Mouse (Mus musculus) adrenal gland, adult 8-10 months (tissue): ENCODE data around the gene Ttc39a. TPM values are rescaled to one million over a fixed set of nuclear protein-coding genes. Genes with fewer than 3 reads are reported as not detected.

Experiments used
- DNase-seq: peaks from one replicate; pipeline ENCODE4 v3.0.0; 2022
- total RNA-seq, 4 experiments: library from RNA; stranded (reverse); gene quantifications; 2 replicates each; pipeline ENCODE4 v1.2.4; 2022

Gene Ttc39a
- total RNA-seq, 4 experiments from 2014 or later = 4.6 to 18.6 (median 13.4) TPM

- no peak for DNase-seq
Observed at GRCm38 (mm10) chr4:109421608-109422007, 15.2 kb downstream of the Ttc39a start.

- DNase-seq = no peak
Observed at GRCm38 (mm10) chr4:109422436-109422835, 16.0 kb downstream of the Ttc39a start.

GRCm38 (mm10) chr4:109423438-109423837 is 17.0 kb downstream of the Ttc39a start:
- no peak for DNase-seq

- DNase-seq = no peak
Observed at GRCm38 (mm10) chr4:109427058-109427457, 20.6 kb downstream of the Ttc39a start.

- no peak for DNase-seq
Observed at GRCm38 (mm10) chr4:109430250-109430649, 23.8 kb downstream of the Ttc39a start.

GRCm38 (mm10) chr4:109430854-109431253 is 24.4 kb downstream of the Ttc39a start:
- peak; percentile 34 for DNase-seq

GRCm38 (mm10) chr4:109432668-109433375 is 26.4 kb downstream of the Ttc39a start:
- DNase-seq = no peak

GRCm38 (mm10) chr4:109433641-109434040 is 27.2 kb downstream of the Ttc39a start:
- peak; percentile 84 for DNase-seq

GRCm38 (mm10) chr4:109434256-109434655 is 27.8 kb downstream of the Ttc39a start:
- no peak for DNase-seq

GRCm38 (mm10) chr4:109437913-109438878 is 31.8 kb downstream of the Ttc39a start:
- DNase-seq = peak; percentile 52

GRCm38 (mm10) chr4:109439101-109439500 is 32.7 kb downstream of the Ttc39a start:
- no peak for DNase-seq

GRCm38 (mm10) chr4:109439825-109440248 is 33.4 kb downstream of the Ttc39a start:
- DNase-seq = no peak

- no peak for DNase-seq
Observed at GRCm38 (mm10) chr4:109440381-109440780, 34.0 kb downstream of the Ttc39a start.

- DNase-seq = no peak
Observed at GRCm38 (mm10) chr4:109441000-109441399, 34.6 kb downstream of the Ttc39a start.

GRCm38 (mm10) chr4:109442126-109442525 is 35.7 kb downstream of the Ttc39a start:
- peak; percentile 49 for DNase-seq

GRCm38 (mm10) chr4:109442649-109443048 is 36.2 kb downstream of the Ttc39a start:
- no peak for DNase-seq

GRCm38 (mm10) chr4:109444471-109444870 is 38.0 kb downstream of the Ttc39a start:
- DNase-seq = no peak

GRCm38 (mm10) chr4:109444951-109445350 is 38.5 kb downstream of the Ttc39a start:
- no peak for DNase-seq

GRCm38 (mm10) chr4:109445397-109445796 is 39.0 kb downstream of the Ttc39a start:
- DNase-seq = no peak

GRCm38 (mm10) chr4:109445956-109446355 is 39.5 kb downstream of the Ttc39a start:
- no peak for DNase-seq

GRCm38 (mm10) chr4:109448531-109448930 is 42.1 kb downstream of the Ttc39a start:
- DNase-seq = no peak

- DNase-seq = no peak
Observed at GRCm38 (mm10) chr4:109456821-109457220, 50.4 kb downstream of the Ttc39a start.

GRCm38 (mm10) chr4:109460421-109461179 is 54.2 kb downstream of the Ttc39a start:
- no peak for DNase-seq
